Mouse (Mus musculus): ENCODE results near the gene Slc36a2. TPM values are rescaled to one million over a fixed set of nuclear protein-coding genes. Genes with fewer than 3 reads are reported as not detected.

The Slc36a2 gene
- 0.18 and 1.3 TPM in 2 replicates for polyA plus RNA-seq (2012; rRNA removed)

DNA sequence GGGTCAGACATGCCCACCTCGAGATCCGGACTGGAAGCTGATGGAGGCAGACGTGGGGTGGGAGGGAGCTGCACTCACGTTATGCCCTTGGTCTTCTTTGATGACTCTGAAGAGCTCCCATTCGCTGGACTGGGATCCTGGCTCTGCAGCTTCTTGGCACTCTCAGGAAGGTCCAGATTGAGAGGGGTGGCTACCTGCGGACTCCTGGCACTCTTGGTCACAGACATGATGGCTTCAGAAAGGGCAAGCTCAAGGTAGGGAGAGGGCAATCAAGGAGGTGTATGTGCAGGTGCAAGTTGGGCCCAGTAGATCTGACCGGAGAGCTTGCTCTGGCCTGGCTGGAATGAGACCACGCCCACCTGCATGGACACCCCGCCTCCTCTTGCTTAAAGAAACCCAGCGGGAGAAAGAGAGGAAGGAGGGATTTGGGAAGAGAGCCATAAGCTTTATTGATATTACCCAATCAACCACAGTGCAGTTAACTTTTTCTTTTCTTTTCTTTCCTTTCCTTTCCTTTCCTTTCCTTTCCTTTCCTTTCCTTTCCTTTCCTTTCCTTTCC, at the start of gene Slc36a2:
Gene Slc36a2 (minus strand): TSS at position 345 of the 559 bp plus-strand sequence.

DNA sequence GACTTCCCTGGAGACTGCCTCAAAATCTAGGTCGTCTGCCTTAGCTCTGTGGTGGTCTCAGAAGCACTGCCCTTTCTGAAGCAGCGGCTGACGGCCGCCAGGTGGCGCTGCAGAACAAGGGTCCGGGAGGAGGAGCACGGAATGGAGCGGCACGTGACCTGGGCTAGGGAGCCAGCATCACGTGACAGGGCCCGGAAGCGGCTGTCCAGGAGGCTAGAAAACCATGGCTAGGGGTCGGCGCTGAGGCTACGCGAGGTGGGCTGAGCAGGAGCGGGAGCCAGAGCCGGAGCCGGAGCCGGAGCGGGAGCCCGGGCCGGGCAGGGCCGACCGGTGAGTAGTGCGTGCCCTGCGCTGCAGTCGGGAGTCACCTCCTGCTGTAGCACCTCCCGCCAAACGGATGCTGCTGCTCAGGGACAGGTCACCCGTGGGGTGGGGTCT, 19.3 kb upstream of the Slc36a2 start, which contains the start of gene Slc36a1:
Gene Slc36a1 (plus strand): TSS at position 192 of the 438 bp plus-strand sequence.

DNA sequence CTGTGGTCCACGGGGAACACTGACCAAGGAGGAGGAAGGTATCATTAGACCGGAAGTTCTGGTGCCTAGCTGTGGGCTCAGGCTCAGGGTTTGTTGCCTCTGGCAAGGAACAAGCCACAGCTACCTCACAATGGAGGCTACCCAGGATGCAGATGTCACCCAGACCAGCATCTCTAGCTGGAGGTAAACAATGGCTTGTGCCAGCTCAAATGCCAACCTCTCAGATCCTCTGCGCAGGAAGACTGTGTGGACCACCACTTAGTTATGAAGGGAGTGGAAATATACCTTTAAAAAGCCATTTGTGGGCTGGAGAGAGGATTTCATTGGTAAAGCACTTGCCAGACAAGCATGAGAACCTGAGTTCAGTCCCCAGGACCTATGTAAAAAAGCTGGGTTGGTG, 33.3 kb downstream of the Slc36a2 start, which contains the start of gene Slc36a3:
Gene Slc36a3 (minus strand): TSS at position 101 of the 400 bp plus-strand sequence.

Other genes starting within 250 kb of the Slc36a2 start
- 11.8 and 12.5 TPM in 2 replicates for gene Tnip1, start 222.2 kb downstream of the Slc36a2 start, polyA plus RNA-seq (2012; rRNA removed)
- 44.2 and 55.6 TPM in 2 replicates for gene Anxa6, start 151.6 kb downstream of the Slc36a2 start, polyA plus RNA-seq (2012; rRNA removed)
- gene Ccdc69, start 106.9 kb downstream of the Slc36a2 start, polyA plus RNA-seq (2012; rRNA removed), result 0.35 and 0.55 TPM in 2 replicates
- gene Gm2a, start 87.0 kb downstream of the Slc36a2 start, polyA plus RNA-seq (2012; rRNA removed), result 15.8 and 17.6 TPM in 2 replicates
- not detected in 2 replicates for gene Slc36a3, start 33.4 kb downstream of the Slc36a2 start, polyA plus RNA-seq (2012; rRNA removed)
- gene Slc36a1, start 19.3 kb upstream of the Slc36a2 start, polyA plus RNA-seq (2012; rRNA removed), result 15.7 and 16.5 TPM in 2 replicates
- 0.08 and 0.39 TPM in 2 replicates for gene Fat2, start 151.5 kb upstream of the Slc36a2 start, polyA plus RNA-seq (2012; rRNA removed)
- gene Sparc, start 238.1 kb upstream of the Slc36a2 start, polyA plus RNA-seq (2012; rRNA removed), result 380 and 534 TPM in 2 replicates

Data from central nervous system, embryonic 18 days (tissue).